Mouse (Mus musculus): Measurements from ENCODE around the gene Vmn2r74. TPM values are rescaled to one million over a fixed set of nuclear protein-coding genes. Genes with fewer than 3 reads are reported as not detected.

Gene Vmn2r74
- total RNA-seq (2014; fragmentation: Nextera tagmentation) (not detected in 2 replicates), total RNA-seq (2017) (not detected in 2 replicates)

DNA sequence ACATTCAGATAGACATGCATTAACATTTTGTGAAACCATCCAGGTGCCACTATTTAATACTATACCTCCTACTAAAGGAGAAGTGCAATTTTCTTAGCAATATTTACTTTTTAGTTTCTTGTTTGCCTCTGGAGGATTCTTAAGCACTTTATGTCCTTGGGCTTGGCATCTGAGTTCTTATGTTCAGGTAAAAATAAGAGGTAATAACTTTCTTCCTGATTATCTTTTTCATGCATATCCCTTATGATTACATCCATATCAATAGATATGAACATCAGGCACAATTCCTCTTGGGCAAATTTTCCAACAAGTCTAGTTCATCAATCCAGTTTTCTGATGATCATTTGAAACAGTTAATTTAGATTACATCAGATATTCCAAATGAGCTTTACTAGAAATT is at the start of gene Vmn2r74:
TSS of gene Vmn2r74 (minus strand) at position 101 of the 400 bp plus-strand sequence.
- no peak for ATAC-seq (replicated peaks; ENCODE audit: poor library complexity, severe bottlenecking)

DNA sequence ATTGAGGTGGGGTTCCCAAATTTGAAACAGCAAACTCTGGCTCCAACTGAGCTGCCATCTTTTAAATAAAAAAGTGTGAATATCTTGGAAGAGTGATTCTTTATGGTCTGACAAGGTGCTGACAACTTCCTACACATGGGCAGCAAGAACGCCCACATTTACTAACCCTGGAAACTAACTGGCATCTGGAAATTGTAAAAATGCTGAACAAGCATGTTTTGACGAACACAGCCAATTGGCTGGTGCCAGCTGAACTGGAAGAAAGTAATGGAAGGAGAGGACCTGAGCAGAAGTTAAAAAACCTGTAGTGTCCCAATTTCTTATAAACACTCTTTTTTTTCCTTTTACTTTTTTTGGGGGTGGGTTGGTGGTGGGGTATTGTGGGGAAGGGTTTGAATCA is 46.1 kb upstream of the Vmn2r74 start:
- ATAC-seq (replicated peaks; ENCODE audit: poor library complexity, severe bottlenecking): no peak

Other genes starting within 250 kb of the Vmn2r74 start
- gene Vmn2r72, start 206.5 kb downstream of the Vmn2r74 start, total RNA-seq (2014; fragmentation: Nextera tagmentation): not detected in 2 replicates
- not detected in 2 replicates for gene Vmn2r72, start 206.5 kb downstream of the Vmn2r74 start, total RNA-seq (2017)
- not detected in 2 replicates for gene Vmn2r73, start 85.4 kb downstream of the Vmn2r74 start, total RNA-seq (2014; fragmentation: Nextera tagmentation)
- gene Vmn2r73, start 85.4 kb downstream of the Vmn2r74 start, total RNA-seq (2017): not detected in 2 replicates
- gene Vmn2r75, start 210.1 kb upstream of the Vmn2r74 start, total RNA-seq (2014; fragmentation: Nextera tagmentation): not detected in 2 replicates
- gene Vmn2r75, start 210.1 kb upstream of the Vmn2r74 start, total RNA-seq (2017): not detected in 2 replicates

Data from granulocyte monocyte progenitor cell, adult 5-6 weeks (primary cell).